Mouse (Mus musculus) kidney, adult 2 months (tissue): Measurements from ENCODE around the gene Ap3d1. TPM values are rescaled to one million over a fixed set of nuclear protein-coding genes. Genes with fewer than 3 reads are reported as not detected.

Experiments
- DNase-seq: peaks from one replicate; pipeline ENCODE4 v3.0.0; 2021
- H3K27ac ChIP-seq: fragments of 200-500 bp; 2 replicates; pipeline ENCODE4 v1.5.1; 2012; ENCODE audit warnings: low read depth, low read length, control low read depth, inconsistent platforms; ENCODE audit not compliant: insufficient read depth
- H3K27me3 ChIP-seq: fragments of 200-500 bp; replicated peaks from 2 replicates; pipeline ENCODE4 v1.6.1; 2012; ENCODE audit warnings: mild to moderate bottlenecking, moderate library complexity, low read length, inconsistent platforms; ENCODE audit not compliant: control insufficient read depth, insufficient read depth
- H3K36me3 ChIP-seq: fragments of 200-500 bp; 2 replicates; pipeline ENCODE4 v1.6.1; 2012; ENCODE audit warnings: mild to moderate bottlenecking, moderate library complexity, low read length, inconsistent platforms; ENCODE audit not compliant: control insufficient read depth, insufficient read depth
- H3K4me1 ChIP-seq: fragments of 200-500 bp; 2 replicates; pipeline ENCODE4 v1.6.1; 2011; ENCODE audit warnings: low read length; ENCODE audit not compliant: control insufficient read depth, insufficient read depth
- H3K4me3 ChIP-seq: fragments of 200-500 bp; 2 replicates; pipeline ENCODE4 v1.5.1; 2011; ENCODE audit warnings: mild to moderate bottlenecking, low read depth, low read length, control low read depth; ENCODE audit not compliant: insufficient read depth
- CTCF ChIP-seq: fragments of 200-500 bp; conservative IDR thresholded peaks from 2 replicates; pipeline ENCODE4 v1.5.1; 2011; ENCODE audit warnings: low read depth, mild to moderate bottlenecking, control low read depth, low read length, moderate library complexity, mixed read lengths; ENCODE audit not compliant: insufficient read depth, insufficient read length
- POLR2A ChIP-seq: fragments of 200-500 bp; IDR thresholded peaks from one replicate; pipeline ENCODE4 v1.6.1; 2011; ENCODE audit warnings: low read depth, low read length, control low read depth
- WGBS: fragments of 180-500 bp; shearing (Covaris S2); methylation state at CpG from one replicate; pipeline ENCODE4 v1.1.7; 2018; 5-methylcytosine and 5-hydroxymethylcytosine counted together
- polyA plus RNA-seq: library from polyadenylated mRNA; depleted of rRNA; stranded (reverse); fragments of >200 nt; gene quantifications from 2 replicates; pipeline ENCODE4 v1.2.3, GENCODE M21; 2012

Gene Ap3d1
- polyA plus RNA-seq, 1 experiment, result 87.7 TPM

DNA sequence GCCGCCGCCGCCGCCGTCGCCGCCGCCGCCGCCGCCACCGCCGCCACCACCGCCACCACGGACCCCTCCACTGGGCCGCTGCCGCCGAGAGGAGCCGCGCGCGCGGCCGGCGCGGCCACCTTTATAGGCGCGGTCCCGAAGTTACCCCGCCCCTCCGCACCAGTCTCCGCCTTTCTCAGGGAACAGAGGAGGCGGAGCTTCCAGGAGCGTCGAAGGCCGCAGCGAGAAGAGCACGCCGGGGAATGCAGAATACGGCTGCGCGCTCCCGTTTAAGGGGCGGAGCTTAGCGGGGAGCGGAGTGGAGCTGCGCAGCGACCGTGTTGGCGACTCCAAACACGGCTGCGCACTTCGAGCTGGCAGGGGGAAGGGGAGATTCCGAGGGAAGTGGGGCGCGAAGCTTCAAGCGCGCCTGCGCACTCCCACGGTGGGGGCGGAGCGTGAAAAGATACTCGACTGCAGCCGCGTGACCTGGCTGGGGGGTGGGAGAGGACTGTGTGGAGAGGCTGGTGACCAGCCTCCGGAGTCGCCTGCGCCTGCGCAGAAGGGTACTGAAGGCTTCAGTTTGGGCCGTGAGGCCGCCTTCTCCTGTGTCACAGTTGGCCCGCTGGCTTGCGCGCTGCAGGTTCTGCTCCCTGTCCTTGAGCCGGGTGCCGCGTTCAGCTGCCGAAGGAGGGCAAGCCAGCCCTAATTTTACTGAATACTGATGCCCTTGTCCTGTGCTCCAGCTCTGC lies 65.7 kb downstream of the Ap3d1 start:
- Histone ChIP-seq H3K27ac (peak overlapping the region; percentile 98), H3K27me3 (no peaks in the 10 kb centered on the region), H3K36me3 (no peaks in the 10 kb centered on the region), H3K4me1 (peaks cover 56% of the 10 kb centered on the region), H3K4me3 (peak overlapping the region; percentile 89)
- under 1% methylated on average over 78 of the region's 78 CpGs for WGBS
- DNase-seq, result peak; percentile 100
- TF ChIP-seq CTCF (no peak), POLR2A (peak; percentile 99)

DNA sequence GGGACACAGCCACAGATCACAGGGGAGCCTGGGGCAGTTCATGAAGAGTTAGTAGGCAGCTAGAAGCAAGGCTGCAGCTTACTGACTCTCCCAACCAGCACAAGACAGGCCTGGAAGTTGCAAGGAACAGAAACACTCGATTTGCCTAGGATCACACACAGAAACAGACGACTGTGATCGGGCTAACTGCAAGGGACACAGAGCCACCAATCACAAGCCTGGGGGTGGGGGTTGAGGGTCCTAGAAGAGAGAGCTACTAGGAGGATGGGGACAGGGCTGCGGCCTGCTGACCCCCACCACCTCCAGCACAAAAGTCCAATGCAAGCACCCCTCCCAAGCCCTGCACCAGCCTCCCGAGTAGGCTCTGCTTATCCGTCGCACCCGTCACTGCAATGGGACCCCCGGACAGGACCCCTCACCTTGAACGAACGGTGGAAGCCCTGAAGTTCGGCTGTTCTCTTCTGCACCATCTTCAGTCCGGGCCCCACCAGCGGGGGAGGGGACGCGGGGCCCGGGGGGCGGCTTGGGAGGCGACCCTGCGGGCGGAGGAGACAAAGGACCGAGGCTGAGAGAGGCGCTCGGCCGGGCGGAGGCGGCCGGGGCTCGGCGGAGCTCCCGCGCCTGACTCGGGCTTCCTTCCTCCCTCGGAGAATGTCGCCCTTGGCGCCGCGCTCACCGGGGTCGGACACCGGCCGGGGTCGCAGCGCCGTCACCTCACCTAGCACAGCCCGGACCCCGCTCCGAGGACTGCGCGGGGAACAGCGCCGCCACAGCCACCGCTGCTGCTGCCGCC lies 66.5 kb downstream of the Ap3d1 start:
- no peak for TF ChIP-seq CTCF
- DNase-seq, result no peak
- H3K4me1 ChIP-seq, result peaks cover 59% of the 10 kb centered on the region
- peak overlapping the region; percentile 89 for H3K4me3 ChIP-seq
- no peaks in the 10 kb centered on the region for H3K27me3 ChIP-seq
- peak overlapping the region; percentile 82 for H3K27ac ChIP-seq
- under 1% methylated on average over 54 of the region's 54 CpGs for WGBS
- H3K36me3 ChIP-seq, result no peaks in the 10 kb centered on the region; the same call in 1 of the 2 replicates

DNA sequence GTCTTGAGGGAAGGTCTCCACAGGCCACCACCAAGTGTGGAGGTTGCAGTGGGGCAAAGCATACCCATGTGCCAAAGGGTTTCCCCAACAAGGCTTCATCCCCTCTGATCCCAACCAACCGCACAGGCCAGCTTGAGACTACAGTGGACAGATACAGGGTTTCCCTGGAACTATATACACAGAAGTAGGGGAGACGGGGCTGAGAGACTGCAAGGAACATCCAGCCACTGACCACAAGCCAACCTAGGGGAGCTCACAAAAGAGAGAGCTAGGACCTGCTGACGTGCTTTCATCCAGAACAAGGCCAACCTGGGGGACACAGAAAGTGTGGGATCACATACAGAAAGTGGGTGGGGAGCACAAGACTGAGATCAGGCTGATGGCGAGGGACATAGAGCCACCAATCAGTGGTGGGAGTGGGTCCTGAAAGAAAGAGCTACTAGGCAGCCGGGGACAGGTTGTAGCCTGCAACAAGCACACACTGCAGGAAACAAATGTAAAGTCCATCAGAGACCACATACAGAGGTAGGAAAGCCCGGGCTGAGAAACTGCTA lies 67.1 kb downstream of the Ap3d1 start:
- WGBS, result 3% methylated on average over 6 of the region's 6 CpGs

DNA sequence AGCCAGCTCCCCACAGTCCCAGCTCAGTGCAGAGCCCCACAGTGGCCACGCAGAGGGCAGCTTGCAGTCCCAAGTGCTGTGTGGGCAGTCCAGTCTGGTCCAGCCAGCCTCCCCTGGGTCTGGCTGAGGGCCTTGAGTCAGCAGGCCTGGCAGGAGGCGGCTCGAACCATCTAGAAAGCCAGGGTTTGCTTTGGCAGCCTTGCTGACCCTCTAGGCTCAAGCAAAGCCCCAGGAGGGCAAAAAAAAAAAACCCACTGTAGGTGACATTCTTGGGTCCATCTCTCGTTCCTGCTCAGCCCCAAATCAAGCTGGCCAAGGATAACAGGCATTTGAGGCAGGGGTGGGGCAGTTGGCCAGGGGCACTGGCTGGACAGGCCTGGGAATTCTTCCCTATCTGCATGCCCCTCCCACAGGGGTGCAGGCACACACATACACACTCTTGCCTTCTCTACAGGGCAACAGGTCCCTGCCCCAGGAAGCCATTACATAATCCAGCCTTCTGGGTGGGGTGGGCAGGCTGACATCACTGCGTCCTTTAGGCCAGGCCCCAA lies 67.8 kb downstream of the Ap3d1 start:
- no peak; the same call in 1 of the 2 replicates for TF ChIP-seq CTCF
- peak; percentile 24 for TF ChIP-seq POLR2A

More for the DNA sequence above, 67.1 kb downstream of the Ap3d1 start:
- H3K36me3 ChIP-seq, result no peaks in the 10 kb centered on the region; the same call in 1 of the 2 replicates
- no peak for DNase-seq
- no peak for TF ChIP-seq POLR2A
- TF ChIP-seq CTCF, result no peak
- H3K27me3 ChIP-seq, result no peaks in the 10 kb centered on the region
- peak overlapping the region; percentile 89 for H3K4me3 ChIP-seq
- H3K27ac ChIP-seq, result peak overlapping the region; percentile 82
- H3K4me1 ChIP-seq, result peaks cover 60% of the 10 kb centered on the region

DNA sequence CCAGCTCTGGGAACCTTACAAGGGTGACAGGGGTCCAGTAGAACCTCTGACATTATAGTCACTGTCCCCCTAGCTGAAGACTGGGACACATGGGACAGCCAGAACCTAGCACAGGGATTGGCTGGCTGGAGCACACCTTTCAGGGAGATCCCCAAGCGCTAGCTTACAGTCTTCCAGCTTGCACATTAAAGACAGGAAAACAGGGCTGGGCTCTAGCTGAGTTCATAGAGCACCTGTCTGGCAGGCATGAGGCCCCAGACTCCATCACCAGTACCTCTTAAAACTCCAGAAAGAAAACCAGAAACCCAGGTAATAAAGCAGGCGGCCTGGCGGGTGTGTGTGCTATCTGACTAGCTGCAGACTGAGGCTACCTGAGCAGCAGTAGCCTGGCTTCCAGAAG lies 68.4 kb downstream of the Ap3d1 start:
- DNase-seq, result no peak
- TF ChIP-seq CTCF (no peak), POLR2A (no peak)
- H3K27ac ChIP-seq, result peak overlapping the region; percentile 82
- peak overlapping the region; percentile 89 for H3K4me3 ChIP-seq
- H3K4me1 ChIP-seq, result peaks cover 57% of the 10 kb centered on the region
- peaks cover 3% of the 10 kb centered on the region; the same call in 1 of the 2 replicates for H3K36me3 ChIP-seq
- 47% methylated on average over 3 of the region's 3 CpGs for WGBS
- no peaks in the 10 kb centered on the region for H3K27me3 ChIP-seq

More for the DNA sequence above, 67.8 kb downstream of the Ap3d1 start:
- 8% methylated on average over 5 of the region's 5 CpGs for WGBS
- H3K27me3 ChIP-seq, result no peaks in the 10 kb centered on the region
- DNase-seq, result peak; percentile 84
- H3K27ac ChIP-seq, result peak overlapping the region; percentile 82
- H3K36me3 ChIP-seq, result no peaks in the 10 kb centered on the region; the same call in 1 of the 2 replicates
- peaks cover 57% of the 10 kb centered on the region for H3K4me1 ChIP-seq
- peak overlapping the region; percentile 89 for H3K4me3 ChIP-seq

DNA sequence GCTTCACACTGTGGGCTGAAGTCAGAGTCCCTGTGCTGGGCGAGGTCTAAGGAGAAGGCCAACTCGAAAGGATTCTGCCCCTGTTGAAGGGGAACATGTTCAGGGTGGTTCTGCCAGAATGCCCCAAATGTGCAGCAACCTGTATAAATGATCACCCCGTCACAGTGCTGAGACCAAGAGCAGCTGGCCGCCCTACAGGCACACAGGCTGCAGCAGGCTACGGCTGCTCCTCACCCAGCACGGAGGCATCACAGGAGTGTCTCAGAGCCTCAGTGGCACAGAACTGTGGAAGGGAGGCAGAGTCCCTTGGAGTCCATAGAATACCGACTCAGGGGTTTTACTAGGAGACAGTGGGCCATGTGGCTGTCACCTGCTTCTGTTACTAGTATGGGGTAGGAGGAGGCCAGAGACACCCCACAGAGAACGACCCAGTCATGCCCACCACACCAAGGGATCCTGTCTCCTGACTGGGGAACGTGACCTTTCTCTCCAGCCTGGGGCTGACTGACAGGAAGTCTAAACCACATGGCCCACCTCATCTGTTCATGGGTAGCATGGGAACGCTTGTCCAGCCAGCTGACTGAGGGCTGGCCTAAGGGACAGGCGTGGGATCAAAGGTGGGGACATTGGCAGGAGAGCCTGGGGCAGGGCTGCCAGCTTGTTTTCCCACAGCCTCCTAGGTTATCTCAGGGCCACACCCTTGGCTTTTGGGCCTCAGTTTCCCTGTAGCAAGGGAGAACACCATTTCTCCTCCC lies 70.0 kb downstream of the Ap3d1 start:
- Histone ChIP-seq H3K27ac (no peak overlapping the region), H3K4me1 (peaks cover 56% of the 10 kb centered on the region), H3K36me3 (peaks cover 7% of the 10 kb centered on the region; the same call in 1 of the 2 replicates), H3K27me3 (no peaks in the 10 kb centered on the region), H3K4me3 (no peak overlapping the region)
- peak; percentile 67 for DNase-seq
- 44% methylated on average over 11 of the region's 11 CpGs for WGBS
- TF ChIP-seq CTCF (no peak), POLR2A (no peak)
